Mouse (Mus musculus) intestine, embryonic 14.5 days (tissue): ENCODE data around the gene Tff2. TPM values are rescaled to one million over a fixed set of nuclear protein-coding genes. Genes with fewer than 3 reads are reported as not detected.

ENCODE experiments used
- ATAC-seq: fragments of 200-750 bp; cut with Nextera tagmentation; replicated peaks from 2 replicates; pipeline ENCODE4 v1.8.0; 2017; ENCODE audit warnings: low read depth, moderate number of reproducible peaks, moderate TSS enrichment, moderate library complexity; ENCODE audit not compliant: low FRiP score, low TSS enrichment
- DNase-seq: peaks from one replicate; pipeline ENCODE4 v3.0.0-alpha.2; 2018; ENCODE audit warnings: low spot score
- H3K27ac ChIP-seq: fragments of 300-500 bp; sonication (generic); 2 replicates; pipeline ENCODE4 v1.5.1; 2014; ENCODE audit warnings: low read depth, mild to moderate bottlenecking, control low read depth
- H3K27me3 ChIP-seq: fragments of 300-500 bp; sonication (generic); replicated peaks from 2 replicates; pipeline ENCODE4 v1.6.1; 2014; ENCODE audit warnings: low read length, control low read depth; ENCODE audit not compliant: control insufficient read depth, insufficient read depth
- H3K36me3 ChIP-seq: fragments of 300-500 bp; sonication (generic); 2 replicates; pipeline ENCODE4 v1.6.1; 2014; ENCODE audit warnings: low read length, control low read depth; ENCODE audit not compliant: control insufficient read depth, insufficient read depth
- H3K4me1 ChIP-seq: fragments of 300-500 bp; sonication (generic); replicated peaks from 2 replicates; pipeline ENCODE4 v1.6.1; 2014; ENCODE audit warnings: low read length, control low read depth, mixed read lengths; ENCODE audit not compliant: control insufficient read depth, insufficient read depth
- H3K4me2 ChIP-seq: fragments of 300-500 bp; sonication (generic); 2 replicates; pipeline ENCODE4 v1.6.1; 2014; ENCODE audit warnings: low read length
- H3K4me3 ChIP-seq: fragments of 300-500 bp; sonication (generic); 2 replicates; pipeline ENCODE4 v1.5.1; 2014; ENCODE audit warnings: low read depth, low read length, control low read depth, mixed read lengths
- H3K9ac ChIP-seq: fragments of 300-500 bp; sonication (generic); 2 replicates; pipeline ENCODE4 v1.6.1; 2014; ENCODE audit warnings: mild to moderate bottlenecking, low read length
- H3K9me3 ChIP-seq: fragments of 300-500 bp; sonication (generic); 2 replicates; pipeline ENCODE4 v1.6.1; 2016; ENCODE audit warnings: low read length, control low read depth; ENCODE audit not compliant: control insufficient read depth
- WGBS: fragments of 180-500 bp; shearing (Covaris S2); extraction: QIAGEN DNeasy Blood & Tissue Kit; methylation state at CpG from one replicate; pipeline ENCODE4 v1.1.7; 2014; 5-methylcytosine and 5-hydroxymethylcytosine counted together
- polyA plus RNA-seq: library from polyadenylated mRNA; unstranded; fragments of >200 nt; fragmentation: Nextera tagmentation; extraction: Ambion mirVana; gene quantifications from 2 replicates; pipeline ENCODE4 v1.2.1, GENCODE M21; 2014

The Tff2 gene
- polyA plus RNA-seq, 1 experiment from 2014 or later = 2.0 TPM

DNA sequence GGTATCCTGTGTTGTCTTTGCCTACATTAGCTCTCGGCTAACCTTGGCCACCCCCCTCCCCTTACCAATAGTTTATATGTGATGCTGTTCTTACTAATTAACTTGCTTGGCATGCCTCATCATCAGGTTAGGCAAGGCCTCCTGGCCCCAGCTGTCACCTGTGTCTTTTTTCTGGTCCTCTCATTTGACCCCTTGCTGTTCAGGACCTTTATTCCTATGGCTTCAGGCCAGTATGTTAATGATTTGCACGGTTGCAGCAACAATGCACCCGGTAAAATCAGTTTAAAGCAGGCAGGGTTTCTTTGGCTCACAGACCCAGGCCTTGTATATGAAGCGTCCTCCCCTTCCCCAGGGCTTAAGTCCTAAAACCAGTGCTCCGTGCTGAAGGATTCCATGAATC, 8.4 kb upstream of the Tff2 start:
- H3K4me1 ChIP-seq = 0 out of 2 replicates have a peak, but pooled peaks cover 4% of the 10 kb centered on the region
- H3K4me2 ChIP-seq = no peak overlapping the region
- 56% methylated on average over 5 of the region's 5 CpGs for WGBS
- H3K4me3 ChIP-seq = no peak overlapping the region
- no peaks in the 10 kb centered on the region for H3K36me3 ChIP-seq
- no peak overlapping the region for H3K9ac ChIP-seq
- H3K9me3 ChIP-seq = 0 out of 2 replicates have a peak, but pooled peaks cover 2% of the 10 kb centered on the region
- DNase-seq = no peak
- H3K27me3 ChIP-seq = no peaks in the 10 kb centered on the region
- no peak for ATAC-seq
- H3K27ac ChIP-seq = 0 out of 2 replicates have a peak overlapping the region, but pooled peaks have one; percentile 2

DNA sequence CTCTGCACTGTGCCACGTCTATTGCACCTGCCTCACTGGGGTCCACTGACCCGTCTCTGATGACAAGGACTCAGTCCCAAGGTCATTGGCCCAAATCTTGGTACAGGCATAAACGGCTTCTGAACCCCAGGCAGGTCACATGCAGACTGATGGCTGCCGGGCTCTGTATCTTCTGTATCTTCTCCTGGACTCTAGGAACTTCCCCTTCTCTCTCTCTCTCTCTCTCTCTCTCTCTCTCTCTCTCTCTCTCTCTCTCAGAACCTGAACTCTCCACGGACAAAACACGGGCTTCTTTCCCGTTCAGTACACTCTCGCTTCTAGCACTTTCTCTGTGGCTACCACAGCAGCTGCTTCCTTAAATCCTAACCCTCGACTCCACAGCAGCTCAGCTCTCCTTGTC, 1.9 kb upstream of the Tff2 start:
- WGBS = 80% methylated on average over 9 of the region's 9 CpGs
- Histone ChIP-seq H3K4me3 (no peak overlapping the region), H3K9me3 (peaks cover 5% of the 10 kb centered on the region; the same call in 1 of the 2 replicates), H3K27ac (no peak overlapping the region), H3K36me3 (no peaks in the 10 kb centered on the region), H3K27me3 (no peaks in the 10 kb centered on the region), H3K4me1 (peaks cover 5% of the 10 kb centered on the region; the same call in 1 of the 2 replicates), H3K4me2 (no peak overlapping the region), H3K9ac (no peak overlapping the region)
- ATAC-seq (no peak), DNase-seq (no peak)

GRCm38 (mm10) chr17:31142116-31142515, 2.0 kb downstream of the Tff2 start:
- Histone ChIP-seq H3K36me3 (no peaks in the 10 kb centered on the region), H3K27ac (no peak overlapping the region), H3K27me3 (no peaks in the 10 kb centered on the region), H3K9me3 (peaks cover 3% of the 10 kb centered on the region; the same call in 1 of the 2 replicates), H3K4me3 (no peak overlapping the region), H3K9ac (no peak overlapping the region), H3K4me2 (no peak overlapping the region), H3K4me1 (peaks cover 5% of the 10 kb centered on the region; the same call in 1 of the 2 replicates)
- DNase-seq (no peak), ATAC-seq (no peak)
- WGBS = 89% methylated on average over 7 of the region's 7 CpGs

DNA sequence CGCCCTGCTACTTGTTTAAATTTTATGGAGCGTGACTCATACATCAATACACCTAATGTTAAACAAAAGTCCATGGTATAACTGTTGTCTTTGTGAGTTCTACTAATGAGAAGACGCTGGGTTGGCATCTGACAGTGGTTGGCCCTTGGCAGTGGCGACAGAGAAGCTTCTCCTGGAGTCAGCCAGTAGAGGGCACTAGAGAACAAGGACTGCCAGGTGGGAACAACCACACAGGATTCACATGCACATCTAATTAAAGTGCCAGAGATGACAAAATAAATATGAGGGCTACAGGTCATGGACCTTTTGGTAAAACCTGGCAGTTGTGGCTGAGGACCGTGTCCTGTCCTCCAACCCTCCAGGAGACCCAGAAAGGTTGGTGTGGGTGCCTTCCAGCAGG, 5.7 kb downstream of the Tff2 start:
- Histone ChIP-seq H3K27me3 (no peaks in the 10 kb centered on the region), H3K4me1 (0 out of 2 replicates have a peak, but pooled peaks cover 2% of the 10 kb centered on the region)

DNA sequence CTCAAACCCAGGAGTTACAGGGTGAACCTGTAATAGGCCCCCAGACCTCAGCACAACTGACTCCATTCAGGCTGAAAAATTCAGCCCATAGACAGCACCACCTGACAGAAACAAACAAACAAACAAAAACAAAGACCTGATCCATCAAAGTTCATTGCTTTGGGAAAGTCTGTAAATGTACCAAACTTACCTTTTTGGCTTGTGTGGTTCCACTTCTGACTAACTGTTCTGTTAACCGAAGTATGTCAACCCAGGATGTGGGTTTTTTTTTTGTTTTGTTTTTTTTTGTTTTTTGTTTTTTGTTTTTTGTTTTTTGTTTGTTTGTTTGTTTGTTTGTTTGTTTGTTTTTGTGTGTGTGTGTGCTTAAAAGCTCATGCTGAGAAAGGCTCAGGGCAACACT, 7.3 kb downstream of the Tff2 start:
- Histone ChIP-seq H3K4me2 (no peak overlapping the region), H3K9me3 (no peaks in the 10 kb centered on the region), H3K27me3 (no peaks in the 10 kb centered on the region), H3K9ac (no peak overlapping the region), H3K27ac (no peak overlapping the region), H3K4me1 (0 out of 2 replicates have a peak, but pooled peaks cover 2% of the 10 kb centered on the region), H3K4me3 (no peak overlapping the region), H3K36me3 (no peaks in the 10 kb centered on the region)
- DNase-seq = no peak
- 95% methylated on average over 1 of the region's 1 CpGs for WGBS
- ATAC-seq = no peak

More for the DNA sequence above, 5.7 kb downstream of the Tff2 start:
- no peaks in the 10 kb centered on the region for H3K36me3 ChIP-seq
- no peak overlapping the region for H3K4me3 ChIP-seq
- H3K27ac ChIP-seq = no peak overlapping the region
- no peaks in the 10 kb centered on the region for H3K9me3 ChIP-seq
- DNase-seq (peak; percentile 76), ATAC-seq (no peak)
- 20% methylated on average over 5 of the region's 5 CpGs for WGBS
- no peak overlapping the region for H3K9ac ChIP-seq
- no peak overlapping the region for H3K4me2 ChIP-seq

GRCm38 (mm10) chr17:31136291-31136690, 7.8 kb downstream of the Tff2 start:
- ATAC-seq (no peak), DNase-seq (no peak)
- no peaks in the 10 kb centered on the region for H3K9me3 ChIP-seq
- no peak overlapping the region for H3K9ac ChIP-seq
- no peak overlapping the region for H3K27ac ChIP-seq
- H3K4me2 ChIP-seq = no peak overlapping the region
- H3K36me3 ChIP-seq = no peaks in the 10 kb centered on the region
- WGBS = 30% methylated on average over 3 of the region's 3 CpGs
- no peak overlapping the region for H3K4me3 ChIP-seq
- 0 out of 2 replicates have a peak, but pooled peaks cover 2% of the 10 kb centered on the region for H3K4me1 ChIP-seq
- H3K27me3 ChIP-seq = no peaks in the 10 kb centered on the region

- Histone ChIP-seq H3K4me3 (no peak overlapping the region), H3K27ac (peak overlapping the region; percentile 34; the same call in 1 of the 2 replicates), H3K36me3 (no peaks in the 10 kb centered on the region), H3K9me3 (no peaks in the 10 kb centered on the region), H3K9ac (no peak overlapping the region), H3K4me2 (no peak overlapping the region), H3K27me3 (no peaks in the 10 kb centered on the region), H3K4me1 (0 out of 2 replicates have a peak, but pooled peaks cover 2% of the 10 kb centered on the region)
- ATAC-seq (peak; percentile 11; the same call in 1 of the 2 replicates), DNase-seq (no peak)
- 64% methylated on average over 6 of the region's 6 CpGs for WGBS
These were observed 9.2 kb downstream of the Tff2 start for GRCm38 (mm10) chr17:31134913-31135312.

- Histone ChIP-seq H3K36me3 (no peaks in the 10 kb centered on the region), H3K27ac (no peak overlapping the region), H3K4me3 (no peak overlapping the region), H3K4me2 (no peak overlapping the region), H3K9me3 (no peaks in the 10 kb centered on the region), H3K4me1 (0 out of 2 replicates have a peak, but pooled peaks cover 2% of the 10 kb centered on the region), H3K27me3 (no peaks in the 10 kb centered on the region), H3K9ac (no peak overlapping the region)
- ATAC-seq (no peak), DNase-seq (no peak)
- WGBS = 55% methylated on average over 15 of the region's 15 CpGs
These were observed 10.3 kb downstream of the Tff2 start for GRCm38 (mm10) chr17:31133776-31134175.

DNA sequence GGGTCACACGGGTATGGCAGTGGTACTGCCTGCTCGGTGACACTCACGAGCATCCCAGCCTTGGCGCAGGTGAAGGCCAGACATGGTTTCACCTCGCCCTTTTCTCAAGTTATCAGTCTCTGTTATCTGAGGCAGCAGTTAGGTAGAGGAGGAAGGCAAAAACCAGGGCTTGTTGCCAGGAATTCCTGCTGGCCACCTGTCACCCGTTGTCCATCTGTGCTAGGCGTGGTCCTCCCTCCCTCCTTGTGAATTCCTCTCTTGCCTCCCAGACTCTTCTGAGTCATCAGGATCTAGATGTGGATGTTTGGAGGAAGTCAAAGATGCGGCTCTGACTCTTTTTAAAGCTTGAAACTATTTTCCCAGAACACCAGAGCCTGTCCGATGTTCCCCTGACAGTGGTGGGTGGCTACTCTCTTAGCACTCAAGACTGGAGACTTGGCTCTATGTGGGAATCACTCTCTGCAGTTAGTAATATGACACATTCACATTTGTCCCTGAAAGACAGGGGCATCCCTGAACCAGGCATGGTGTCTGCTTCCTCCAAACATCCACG, 12.7 kb downstream of the Tff2 start:
- Histone ChIP-seq H3K9ac (no peak overlapping the region), H3K4me2 (no peak overlapping the region), H3K4me3 (no peak overlapping the region), H3K36me3 (no peaks in the 10 kb centered on the region), H3K27me3 (no peaks in the 10 kb centered on the region), H3K4me1 (0 out of 2 replicates have a peak, but pooled peaks cover 2% of the 10 kb centered on the region), H3K27ac (no peak overlapping the region), H3K9me3 (no peaks in the 10 kb centered on the region)
- ATAC-seq = no peak
- no peak for DNase-seq
- WGBS = 64% methylated on average over 10 of the region's 10 CpGs
